Mouse (Mus musculus): ENCODE results near the gene Pdzd2. TPM values are rescaled to one million over a fixed set of nuclear protein-coding genes. Genes with fewer than 3 reads are reported as not detected.

Gene Pdzd2
- polyA plus RNA-seq, 1 experiment from 2014 or later: 22.1 TPM

- Histone ChIP-seq H3K27me3 (ENCODE audit: control insufficient read depth, insufficient read depth, low read length) (no peaks in the 10 kb centered on the region), H3K9ac (ENCODE audit: low read length) (no peak overlapping the region), H3K4me1 (ENCODE audit: control insufficient read depth, insufficient read depth, low read length) (peaks cover 6% of the 10 kb centered on the region; the same call in 1 of the 2 replicates), H3K4me3 (ENCODE audit: low read depth, low read length) (no peak overlapping the region), H3K27ac (replicated peaks; ENCODE audit: low read depth, low read length) (no peak overlapping the region), H3K4me2 (ENCODE audit: low read depth, severe bottlenecking) (no peak overlapping the region), H3K36me3 (ENCODE audit: control insufficient read depth, insufficient read depth, low read length) (no peaks in the 10 kb centered on the region), H3K9me3 (ENCODE audit: control insufficient read depth, low read length) (no peaks in the 10 kb centered on the region)
- DNase-seq (ENCODE audit: low spot score): no peak
- WGBS: 78% methylated on average over 6 of the region's 6 CpGs
- ATAC-seq (ENCODE audit: insufficient number of reproducible peaks, low FRiP score, low TSS enrichment, low read depth): no peak
Observed at GRCm38 (mm10) chr15:12426342-12426741, 313.4 kb downstream of the Pdzd2 start.

DNA sequence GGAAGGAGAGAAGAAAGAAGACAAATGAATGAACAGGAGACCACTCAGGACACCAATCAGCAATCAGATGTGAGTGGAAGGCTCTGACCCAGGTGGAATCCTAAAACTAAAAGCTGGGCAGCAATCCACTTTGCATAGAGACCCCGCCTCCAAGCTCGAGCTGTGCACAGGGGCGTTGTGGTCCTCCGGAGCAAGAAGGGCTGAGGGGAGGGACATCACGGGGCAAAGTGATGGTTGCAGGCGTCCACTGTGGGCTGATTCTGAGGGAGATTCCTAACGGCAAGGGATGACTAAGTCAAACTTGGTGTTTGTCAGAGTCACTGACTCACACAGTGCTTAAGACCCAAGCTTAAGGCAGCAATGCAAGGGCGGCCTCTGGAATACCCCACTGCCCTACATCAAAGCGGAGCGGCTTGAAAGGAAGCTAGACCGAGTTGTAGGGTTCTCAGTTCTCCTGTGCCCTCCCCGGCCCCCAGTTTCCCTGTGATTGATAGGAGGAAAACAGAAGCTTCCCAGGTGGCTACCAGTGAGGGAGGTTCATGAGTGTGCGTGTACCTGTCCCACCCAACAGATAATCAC, 314.6 kb downstream of the Pdzd2 start:
- Histone ChIP-seq H3K27me3 (ENCODE audit: control insufficient read depth, insufficient read depth, low read length) (no peaks in the 10 kb centered on the region), H3K9me3 (ENCODE audit: control insufficient read depth, low read length) (no peaks in the 10 kb centered on the region), H3K4me3 (ENCODE audit: low read depth, low read length) (no peak overlapping the region), H3K4me1 (ENCODE audit: control insufficient read depth, insufficient read depth, low read length) (peaks cover 6% of the 10 kb centered on the region; the same call in 1 of the 2 replicates), H3K4me2 (ENCODE audit: low read depth, severe bottlenecking) (no peak overlapping the region), H3K36me3 (ENCODE audit: control insufficient read depth, insufficient read depth, low read length) (no peaks in the 10 kb centered on the region), H3K27ac (replicated peaks; ENCODE audit: low read depth, low read length) (no peak overlapping the region), H3K9ac (ENCODE audit: low read length) (no peak overlapping the region)
- WGBS: 52% methylated on average over 13 of the region's 13 CpGs
- DNase-seq (ENCODE audit: low spot score): no peak
- peak; percentile 54; the same call in 1 of the 2 replicates for ATAC-seq (ENCODE audit: insufficient number of reproducible peaks, low FRiP score, low TSS enrichment, low read depth)

DNA sequence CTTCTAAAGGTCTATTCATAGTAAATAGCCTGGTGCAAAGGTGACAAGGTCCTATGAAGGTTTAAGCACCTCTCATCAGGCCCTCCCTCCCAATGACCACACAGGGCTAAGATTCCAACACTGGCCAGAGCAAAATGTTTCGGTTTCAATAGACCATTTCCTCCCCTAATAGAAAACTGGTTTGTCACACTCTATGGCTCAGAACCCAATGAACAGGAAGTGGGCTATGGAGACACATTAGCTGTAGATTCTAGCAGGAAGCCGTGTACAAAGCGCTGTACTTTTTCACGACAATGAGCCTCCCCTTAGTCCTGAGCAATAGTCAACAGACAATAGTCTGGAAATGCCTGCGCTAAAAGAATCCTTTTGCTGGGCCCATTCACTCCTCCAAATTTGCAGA, 315.5 kb downstream of the Pdzd2 start:
- Histone ChIP-seq H3K9ac (ENCODE audit: low read length) (no peak overlapping the region), H3K36me3 (ENCODE audit: control insufficient read depth, insufficient read depth, low read length) (no peaks in the 10 kb centered on the region), H3K4me1 (ENCODE audit: control insufficient read depth, insufficient read depth, low read length) (peaks cover 6% of the 10 kb centered on the region; the same call in 1 of the 2 replicates), H3K27me3 (ENCODE audit: control insufficient read depth, insufficient read depth, low read length) (no peaks in the 10 kb centered on the region), H3K4me2 (ENCODE audit: low read depth, severe bottlenecking) (no peak overlapping the region), H3K9me3 (ENCODE audit: control insufficient read depth, low read length) (no peaks in the 10 kb centered on the region), H3K27ac (replicated peaks; ENCODE audit: low read depth, low read length) (no peak overlapping the region), H3K4me3 (ENCODE audit: low read depth, low read length) (no peak overlapping the region)
- DNase-seq (ENCODE audit: low spot score) (no peak), ATAC-seq (ENCODE audit: insufficient number of reproducible peaks, low FRiP score, low TSS enrichment, low read depth) (no peak)
- WGBS: 80% methylated on average over 5 of the region's 5 CpGs

DNA sequence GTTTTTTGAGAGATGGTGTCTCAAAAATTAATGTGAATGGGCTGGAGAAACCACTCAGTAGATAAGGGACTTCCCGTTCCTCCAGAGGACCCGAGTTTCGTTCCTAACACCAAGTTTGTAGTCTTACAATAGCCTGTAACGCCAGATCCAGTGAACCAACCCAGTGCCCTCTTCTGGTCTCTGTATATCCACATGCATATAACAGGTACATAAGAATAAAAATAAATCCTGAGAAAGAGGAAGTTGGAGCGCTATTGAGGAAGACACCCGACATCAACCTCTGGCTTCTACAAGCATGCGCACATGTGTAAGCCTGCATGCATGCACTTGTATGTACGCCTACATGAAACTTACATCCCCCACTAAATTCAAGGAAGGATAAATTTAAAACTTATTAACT, 318.8 kb downstream of the Pdzd2 start:
- DNase-seq (ENCODE audit: low spot score) (no peak), ATAC-seq (ENCODE audit: insufficient number of reproducible peaks, low FRiP score, low TSS enrichment, low read depth) (no peak)
- H3K4me2 ChIP-seq (ENCODE audit: low read depth, severe bottlenecking): no peak overlapping the region
- H3K9me3 ChIP-seq (ENCODE audit: control insufficient read depth, low read length): no peaks in the 10 kb centered on the region
- no peaks in the 10 kb centered on the region for H3K27me3 ChIP-seq (ENCODE audit: control insufficient read depth, insufficient read depth, low read length)
- H3K27ac ChIP-seq (replicated peaks; ENCODE audit: low read depth, low read length): no peak overlapping the region
- H3K4me3 ChIP-seq (ENCODE audit: low read depth, low read length): no peak overlapping the region
- peaks cover 6% of the 10 kb centered on the region; the same call in 1 of the 2 replicates for H3K4me1 ChIP-seq (ENCODE audit: control insufficient read depth, insufficient read depth, low read length)
- no peak overlapping the region for H3K9ac ChIP-seq (ENCODE audit: low read length)
- 93% methylated on average over 8 of the region's 8 CpGs for WGBS
- H3K36me3 ChIP-seq (ENCODE audit: control insufficient read depth, insufficient read depth, low read length): no peaks in the 10 kb centered on the region

DNA sequence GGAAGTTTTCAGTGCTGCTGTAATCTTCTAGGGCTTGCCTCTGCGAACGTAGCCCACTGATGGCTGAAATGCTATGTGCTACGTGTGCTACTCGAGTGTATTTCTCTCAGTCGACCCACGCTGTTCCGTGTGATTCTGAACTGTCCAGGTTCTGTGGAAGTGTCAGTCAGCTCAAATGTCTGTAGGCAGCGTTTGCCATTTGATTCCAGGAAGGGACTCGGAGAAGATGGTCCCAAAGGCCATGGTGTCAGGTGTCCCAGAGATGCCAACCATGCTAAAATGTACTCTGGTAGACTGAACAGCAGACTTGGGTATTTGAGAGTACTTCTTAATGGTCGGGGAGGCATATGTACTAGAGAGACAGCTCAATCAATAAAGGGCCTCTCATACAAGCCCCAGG, 319.3 kb downstream of the Pdzd2 start:
- no peak overlapping the region for H3K27ac ChIP-seq (replicated peaks; ENCODE audit: low read depth, low read length)
- ATAC-seq (ENCODE audit: insufficient number of reproducible peaks, low FRiP score, low TSS enrichment, low read depth) (no peak), DNase-seq (ENCODE audit: low spot score) (no peak)
- peaks cover 4% of the 10 kb centered on the region; the same call in 1 of the 2 replicates for H3K4me1 ChIP-seq (ENCODE audit: control insufficient read depth, insufficient read depth, low read length)
- no peak overlapping the region for H3K9ac ChIP-seq (ENCODE audit: low read length)
- 91% methylated on average over 10 of the region's 10 CpGs for WGBS
- H3K4me2 ChIP-seq (ENCODE audit: low read depth, severe bottlenecking): no peak overlapping the region
- no peaks in the 10 kb centered on the region for H3K36me3 ChIP-seq (ENCODE audit: control insufficient read depth, insufficient read depth, low read length)
- H3K9me3 ChIP-seq (ENCODE audit: control insufficient read depth, low read length): no peaks in the 10 kb centered on the region
- no peak overlapping the region for H3K4me3 ChIP-seq (ENCODE audit: low read depth, low read length)
- no peaks in the 10 kb centered on the region for H3K27me3 ChIP-seq (ENCODE audit: control insufficient read depth, insufficient read depth, low read length)

DNA sequence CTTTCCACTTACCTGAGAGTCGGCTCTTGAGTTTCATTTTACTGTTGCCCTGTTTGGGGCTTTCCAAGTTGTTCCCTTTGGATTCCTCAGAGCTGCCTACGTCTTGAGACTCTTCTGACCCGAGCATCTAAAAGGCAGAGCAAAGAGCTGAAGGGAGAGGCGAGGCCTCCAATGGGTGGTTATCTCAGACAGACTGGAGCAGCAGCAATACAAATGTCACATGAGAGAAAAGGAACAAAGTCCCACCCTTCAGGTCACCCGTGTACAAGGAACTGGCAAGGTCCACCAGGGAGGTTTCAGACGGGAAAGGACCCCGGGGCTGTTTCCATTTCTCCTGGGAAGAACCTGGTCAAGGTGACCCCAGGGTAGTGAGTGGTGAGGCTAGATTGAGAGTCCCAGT, 320.3 kb downstream of the Pdzd2 start:
- Histone ChIP-seq H3K4me2 (ENCODE audit: low read depth, severe bottlenecking) (no peak overlapping the region), H3K27me3 (ENCODE audit: control insufficient read depth, insufficient read depth, low read length) (no peaks in the 10 kb centered on the region), H3K27ac (replicated peaks; ENCODE audit: low read depth, low read length) (no peak overlapping the region), H3K36me3 (ENCODE audit: control insufficient read depth, insufficient read depth, low read length) (no peaks in the 10 kb centered on the region), H3K4me1 (ENCODE audit: control insufficient read depth, insufficient read depth, low read length) (no peaks in the 10 kb centered on the region), H3K9me3 (ENCODE audit: control insufficient read depth, low read length) (no peaks in the 10 kb centered on the region), H3K4me3 (ENCODE audit: low read depth, low read length) (no peak overlapping the region), H3K9ac (ENCODE audit: low read length) (no peak overlapping the region)
- DNase-seq (ENCODE audit: low spot score) (no peak), ATAC-seq (ENCODE audit: insufficient number of reproducible peaks, low FRiP score, low TSS enrichment, low read depth) (no peak)
- 74% methylated on average over 7 of the region's 7 CpGs for WGBS

GRCm38 (mm10) chr15:12415536-12416200, 324.1 kb downstream of the Pdzd2 start:
- WGBS: 91% methylated on average over 16 of the region's 16 CpGs
- H3K4me2 ChIP-seq (ENCODE audit: low read depth, severe bottlenecking): no peak overlapping the region
- no peak overlapping the region for H3K4me3 ChIP-seq (ENCODE audit: low read depth, low read length)
- H3K27ac ChIP-seq (replicated peaks; ENCODE audit: low read depth, low read length): no peak overlapping the region
- ATAC-seq (ENCODE audit: insufficient number of reproducible peaks, low FRiP score, low TSS enrichment, low read depth): no peak
- H3K9ac ChIP-seq (ENCODE audit: low read length): no peak overlapping the region
- no peaks in the 10 kb centered on the region for H3K27me3 ChIP-seq (ENCODE audit: control insufficient read depth, insufficient read depth, low read length)
- no peaks in the 10 kb centered on the region for H3K9me3 ChIP-seq (ENCODE audit: control insufficient read depth, low read length)
- no peaks in the 10 kb centered on the region for H3K36me3 ChIP-seq (ENCODE audit: control insufficient read depth, insufficient read depth, low read length)
- H3K4me1 ChIP-seq (ENCODE audit: control insufficient read depth, insufficient read depth, low read length): no peaks in the 10 kb centered on the region
- no peak for DNase-seq (ENCODE audit: low spot score)

DNA sequence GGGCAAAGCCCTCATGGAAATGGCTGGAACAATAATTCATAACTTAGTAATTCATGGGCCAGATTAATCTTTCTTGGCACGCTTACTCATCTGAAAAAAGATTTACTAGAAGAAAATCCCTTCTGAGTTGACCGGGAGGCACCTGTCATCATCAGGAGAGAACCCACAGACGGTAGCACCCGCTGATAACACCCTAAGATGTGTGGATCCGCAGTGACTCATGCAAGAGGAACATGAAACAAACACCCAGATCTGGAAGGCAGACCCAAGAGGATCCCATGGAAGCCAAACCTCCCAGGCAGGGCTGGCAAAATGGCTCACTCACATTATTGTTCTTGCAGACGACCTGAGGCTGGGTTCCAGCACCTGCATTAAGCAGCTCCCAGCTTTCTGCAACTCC, 325.0 kb downstream of the Pdzd2 start:
- Histone ChIP-seq H3K27me3 (ENCODE audit: control insufficient read depth, insufficient read depth, low read length) (no peaks in the 10 kb centered on the region), H3K9me3 (ENCODE audit: control insufficient read depth, low read length) (no peaks in the 10 kb centered on the region), H3K36me3 (ENCODE audit: control insufficient read depth, insufficient read depth, low read length) (no peaks in the 10 kb centered on the region), H3K4me3 (ENCODE audit: low read depth, low read length) (no peak overlapping the region), H3K4me2 (ENCODE audit: low read depth, severe bottlenecking) (no peak overlapping the region), H3K9ac (ENCODE audit: low read length) (no peak overlapping the region), H3K27ac (replicated peaks; ENCODE audit: low read depth, low read length) (no peak overlapping the region), H3K4me1 (ENCODE audit: control insufficient read depth, insufficient read depth, low read length) (no peaks in the 10 kb centered on the region)
- ATAC-seq (ENCODE audit: insufficient number of reproducible peaks, low FRiP score, low TSS enrichment, low read depth): no peak
- WGBS: 92% methylated on average over 6 of the region's 6 CpGs
- DNase-seq (ENCODE audit: low spot score): no peak

Measured in limb, embryonic 11.5 days (tissue).